Mouse (Mus musculus) testis, adult 10 weeks (tissue): Measurements from ENCODE around the gene Pgam2. TPM values are rescaled to one million over a fixed set of nuclear protein-coding genes. Genes with fewer than 3 reads are reported as not detected.

Experiments
- polyA plus RNA-seq: library from polyadenylated mRNA; stranded (reverse); fragments of 350-450 nt; fragmentation: Illumina TruSeq; extraction: RNeasy Lipid Tissue Mini Kit (QIAGEN cat#74804); gene quantifications from one replicate; pipeline ENCODE4 v1.2.3, GENCODE M21; 2014; ENCODE audit warnings: low read depth, low replicate concordance

Pgam2 gene
- polyA plus RNA-seq: 10.2 TPM

DNA sequence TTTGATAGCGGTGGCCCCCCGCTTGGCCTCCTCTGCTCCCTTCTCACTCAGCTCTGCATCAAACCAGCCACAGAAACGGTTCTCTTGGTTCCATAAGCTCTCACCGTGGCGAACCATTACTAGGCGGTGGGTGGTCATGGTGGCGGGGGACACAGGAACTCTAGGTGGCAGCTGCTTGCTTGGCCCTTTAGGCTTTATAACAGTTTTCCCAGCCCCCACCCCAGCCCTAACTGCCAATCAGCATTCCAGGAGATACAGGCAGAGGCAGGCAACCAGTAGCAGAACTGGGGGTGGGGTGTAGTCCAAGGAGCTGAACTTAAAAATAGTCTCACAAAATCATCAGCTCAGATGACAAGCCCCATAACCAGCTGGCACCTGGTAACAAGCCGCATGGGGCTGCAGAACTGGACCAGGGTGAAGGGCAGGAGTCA is at the start of gene Pgam2:
Gene Pgam2 (minus strand): TSS at position 183 of the 431 bp plus-strand sequence.

GRCm38 (mm10) chr11:5837251-5838246 is 34.0 kb upstream of the Pgam2 start, which contains the start of gene Polm:
TSS of gene Polm (minus strand) at chr11:5838016.

DNA sequence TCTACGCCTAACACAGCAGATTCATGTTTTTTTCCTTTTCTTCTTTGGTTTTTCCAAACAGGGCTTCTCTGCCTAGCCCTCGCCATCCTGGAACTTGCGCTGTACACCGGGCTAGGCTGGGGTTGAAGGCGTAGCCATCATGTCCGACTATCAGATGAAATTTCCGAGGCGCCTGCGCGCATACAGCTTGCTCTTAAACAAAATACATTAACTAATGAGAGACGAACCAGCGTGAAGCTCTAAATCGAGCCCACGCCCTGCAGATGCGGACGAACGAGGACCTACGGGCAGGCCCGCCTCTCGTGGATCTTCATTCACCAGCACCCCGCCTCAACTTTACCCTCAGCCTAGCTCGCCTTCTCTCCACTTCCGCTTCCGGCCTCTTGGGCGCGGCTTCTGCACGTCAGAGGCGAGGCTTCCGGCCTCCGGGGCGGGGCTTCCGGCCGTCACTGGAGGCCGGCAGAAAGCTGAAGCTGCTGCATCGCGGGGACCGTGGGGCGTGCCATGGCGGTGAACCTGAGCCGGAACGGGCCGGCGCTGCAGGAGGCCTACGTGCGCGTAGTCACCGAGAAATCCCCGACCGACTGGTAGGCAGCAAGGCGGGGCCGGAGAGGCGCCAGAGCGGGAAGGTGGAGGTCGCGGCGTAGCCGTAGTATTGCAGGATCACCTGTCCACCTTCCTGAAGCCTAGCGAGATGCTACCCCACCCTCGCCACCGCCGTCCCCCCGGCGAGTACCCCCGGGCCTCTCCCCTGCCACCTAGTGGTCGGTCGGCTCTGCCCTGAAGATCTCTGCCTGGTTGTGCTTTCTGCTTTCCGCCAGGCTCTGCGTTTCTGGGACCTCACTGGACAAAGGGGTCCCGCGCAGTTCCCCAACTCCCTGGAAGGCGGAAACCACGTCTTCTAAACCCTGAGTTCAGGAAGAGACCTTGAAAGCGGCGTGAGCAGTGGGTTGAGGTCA is 15.2 kb downstream of the Pgam2 start, which contains the start of gene Dbnl:
Gene Dbnl (plus strand): TSS at position 433 of the 959 bp plus-strand sequence.

GRCm38 (mm10) chr11:5761820-5762632 is 41.5 kb downstream of the Pgam2 start, which contains the start of gene Urgcp:
TSS of gene Urgcp (minus strand) at chr11:5762376.

Other genes with a start within 250 kb of the Pgam2 start
- gene Ankrd36, start 234.0 kb downstream of the Pgam2 start, polyA plus RNA-seq: 182 TPM
- gene Mrps24, start 88.1 kb downstream of the Pgam2 start, polyA plus RNA-seq: 2.4 TPM
- gene Urgcp, start 41.4 kb downstream of the Pgam2 start, polyA plus RNA-seq: 2.2 TPM
- 2.0 TPM for gene Dbnl, start 15.2 kb downstream of the Pgam2 start, polyA plus RNA-seq
- gene Polm, start 34.3 kb upstream of the Pgam2 start, polyA plus RNA-seq: 0.11 TPM
- 0.69 TPM for gene Aebp1, start 58.2 kb upstream of the Pgam2 start, polyA plus RNA-seq
- gene Pold2, start 74.6 kb upstream of the Pgam2 start, polyA plus RNA-seq: 0.45 TPM
- gene Myl7, start 95.0 kb upstream of the Pgam2 start, polyA plus RNA-seq: not detected
- gene Gck, start 146.3 kb upstream of the Pgam2 start, polyA plus RNA-seq: 0.24 TPM
- 27.7 TPM for gene Ykt6, start 152.0 kb upstream of the Pgam2 start, polyA plus RNA-seq